In genomic region chr2:30095882-30096527, GRCm38 (mm10) we compare ENCODE assay signal across 9 mouse cellular contexts. TPM values are rescaled to one million over a fixed set of nuclear protein-coding genes. Genes with fewer than 3 reads are reported as not detected.
DNase-seq lines count a peak whose midpoint lies in the region; ATAC-seq and TF ChIP-seq lines count a peak whose summit lies in the region.
"Had no signal": no experiment of that assay in that cellular context is flagged by ENCODE, and none has a peak within 500 bp of the region (broad histone marks: within the 10 kb centered on the region; RNA-seq: fewer than 3 reads in every experiment).

No protein-coding gene starts in this region.

- H3K27me3 ChIP-seq in intestine, embryonic 14.5 days (replicated peaks; ENCODE audit: control insufficient read depth, insufficient read depth, low read length): no peaks in the 10 kb centered on the region
- no peaks in the 10 kb centered on the region for H3K27me3 ChIP-seq in intestine, embryonic 15.5 days (replicated peaks)
- H3K27me3 ChIP-seq in MEL (ENCODE audit: control insufficient read depth in 1 of 2, insufficient read depth in 2 of 2, low read length in 2 of 2): no peaks in the 10 kb centered on the region
- H3K27me3 ChIP-seq in embryonic facial prominence, embryonic 10.5 days (replicated peaks; ENCODE audit: low read depth, poor library complexity, severe bottlenecking): no peaks in the 10 kb centered on the region
- no peaks in the 10 kb centered on the region for H3K27me3 ChIP-seq in limb, embryonic 14.5 days (ENCODE audit: control insufficient read depth, insufficient read depth, low read length)
- no peaks in the 10 kb centered on the region for H3K27me3 ChIP-seq in small intestine, adult 2 months (ENCODE audit: control insufficient read depth, insufficient read depth, low read length)

- H3K36me3 ChIP-seq in intestine, embryonic 14.5 days (ENCODE audit: control insufficient read depth, insufficient read depth, low read length): peaks cover 31% of the 10 kb centered on the region
- H3K36me3 ChIP-seq in intestine, embryonic 15.5 days: 0 out of 2 replicates have a peak, but pooled peaks cover 12% of the 10 kb centered on the region
- H3K36me3 ChIP-seq in MEL (ENCODE audit: control insufficient read depth in 1 of 2, insufficient read depth in 2 of 2, low read length in 2 of 2): peaks cover 0 to 6% of the 10 kb centered on the region in 2 experiments; a peak in 1 of 4 replicates
- H3K36me3 ChIP-seq in embryonic facial prominence, embryonic 10.5 days (replicated peaks): peaks cover 58% of the 10 kb centered on the region
- peaks cover 46% of the 10 kb centered on the region for H3K36me3 ChIP-seq in limb, embryonic 14.5 days (ENCODE audit: control insufficient read depth, insufficient read depth, low read length)
- peaks cover 11% of the 10 kb centered on the region for H3K36me3 ChIP-seq in small intestine, adult 2 months (ENCODE audit: control insufficient read depth, insufficient read depth, low read length)

- H3K4me1 ChIP-seq in intestine, embryonic 14.5 days (replicated peaks; ENCODE audit: control insufficient read depth, insufficient read depth, low read length): peaks cover 8% of the 10 kb centered on the region
- H3K4me1 ChIP-seq in intestine, embryonic 15.5 days (replicated peaks): peaks cover 9% of the 10 kb centered on the region; the same call in 1 of the 2 replicates
- peaks cover 0 to 16% of the 10 kb centered on the region in 2 experiments; a peak in 2 of 4 replicates for H3K4me1 ChIP-seq in MEL (ENCODE audit: control insufficient read depth in 1 of 2, insufficient read depth in 2 of 2, low read length in 2 of 2)
- peaks cover 35% of the 10 kb centered on the region for H3K4me1 ChIP-seq in embryonic facial prominence, embryonic 10.5 days
- H3K4me1 ChIP-seq in limb, embryonic 14.5 days (ENCODE audit: control insufficient read depth, insufficient read depth, low read length): peaks cover 5% of the 10 kb centered on the region; the same call in 1 of the 2 replicates
- H3K4me1 ChIP-seq in small intestine, adult 2 months (ENCODE audit: control insufficient read depth, insufficient read depth, insufficient read length, low read length): peaks cover 5% of the 10 kb centered on the region; the same call in 1 of the 2 replicates

- 64% methylated on average over 2 of the region's 2 CpGs for WGBS in intestine, embryonic 14.5 days
- 83% methylated on average over 2 of the region's 2 CpGs for WGBS in intestine, embryonic 15.5 days
- 80% methylated on average over 2 of the region's 2 CpGs for WGBS in embryonic facial prominence, embryonic 10.5 days
- 83% methylated on average over 2 of the region's 2 CpGs for WGBS in limb, embryonic 14.5 days
- 66% methylated on average over 2 of the region's 2 CpGs for WGBS in small intestine, adult 2 months

- H3K9ac ChIP-seq in intestine, embryonic 14.5 days (ENCODE audit: low read length): no peak overlapping the region
- H3K9ac ChIP-seq in intestine, embryonic 15.5 days: no peak overlapping the region
- no peak overlapping the region for H3K9ac ChIP-seq in MEL (ENCODE audit: control insufficient read depth, low read depth, low read length, poor library complexity, severe bottlenecking)
- no peak overlapping the region for H3K9ac ChIP-seq in limb, embryonic 14.5 days (ENCODE audit: low read depth, low read length, severe bottlenecking)

- no peaks in the 10 kb centered on the region for H3K9me3 ChIP-seq in intestine, embryonic 14.5 days (ENCODE audit: control insufficient read depth, low read length)
- no peaks in the 10 kb centered on the region for H3K9me3 ChIP-seq in intestine, embryonic 15.5 days
- H3K9me3 ChIP-seq in MEL (replicated peaks; ENCODE audit: insufficient read depth, low read length): no peaks in the 10 kb centered on the region
- H3K9me3 ChIP-seq in embryonic facial prominence, embryonic 10.5 days: no peaks in the 10 kb centered on the region
- H3K9me3 ChIP-seq in limb, embryonic 14.5 days (ENCODE audit: control insufficient read depth, low read length): no peaks in the 10 kb centered on the region

- H3K27ac ChIP-seq in intestine, embryonic 14.5 days (ENCODE audit: low read depth): no peak overlapping the region
- H3K27ac ChIP-seq in intestine, embryonic 15.5 days: no peak overlapping the region
- no peak overlapping the region for H3K27ac ChIP-seq in MEL (ENCODE audit: control insufficient read depth, low read depth, low read length)
- H3K27ac ChIP-seq in embryonic facial prominence, embryonic 10.5 days (replicated peaks): no peak overlapping the region
- no peak overlapping the region for H3K27ac ChIP-seq in limb, embryonic 14.5 days (replicated peaks; ENCODE audit: low read depth, low read length)
- H3K27ac ChIP-seq in small intestine, adult 2 months (ENCODE audit: insufficient read depth, low read depth, low read length): no peak overlapping the region

- peak; percentile 63 for DNase-seq in intestine, embryonic 14.5 days (ENCODE audit: low spot score)
- DNase-seq in A20 (ENCODE audit: low read depth, low spot score) (peak; percentile 73), MEL (ENCODE audit: low read depth, low spot score) (peak; percentile 76)
- DNase-seq in embryonic facial prominence, embryonic 10.5 days (ENCODE audit: low spot score): peak; percentile 64
- peak; percentile 42 for DNase-seq in limb, embryonic 14.5 days (ENCODE audit: low spot score)
- DNase-seq in left cerebral cortex, adult 18-20 months (ENCODE audit: low spot score in 2 of 2): no peak

- H3K79me2 ChIP-seq in MEL (ENCODE audit: control insufficient read depth, insufficient read depth, low read length, poor library complexity): peaks cover 20% of the 10 kb centered on the region

- peak; percentile 72 for TF ChIP-seq RAD21 in MEL (IDR thresholded peaks at IDR 0.05; ENCODE audit: low read depth, low read length)

- TF ChIP-seq EP300 in MEL (IDR thresholded peaks at IDR 0.05; ENCODE audit: low read depth in 1 of 2, low read length in 2 of 2): no peak

- TF ChIP-seq POLR2A in MEL (IDR thresholded peaks at IDR 0.05; ENCODE audit: control insufficient read depth in 1 of 2, insufficient read depth in 1 of 2, low read depth in 1 of 2, low read length in 2 of 2, poor library complexity in 1 of 2): peak in 1 of 2 experiments; percentile 46; a peak in 2 of 4 replicates
- no peak for TF ChIP-seq POLR2A in limb, embryonic 14.5 days (IDR thresholded peaks at IDR 0.05; ENCODE audit: borderline replicate concordance, extremely low read depth, insufficient read depth, insufficient read length)
- no peak for TF ChIP-seq POLR2A in small intestine, adult 2 months (IDR thresholded peaks at IDR 0.05; ENCODE audit: low read depth, low read length)

- TF ChIP-seq CTCF in MEL (IDR thresholded peaks at IDR 0.05 in 2 of 3, conservative IDR thresholded peaks at IDR 0.05 in 1 of 3; ENCODE audit: control insufficient read depth in 1 of 3, insufficient read depth in 1 of 3, low read depth in 2 of 3, low read length in 3 of 3, poor library complexity in 1 of 3, severe bottlenecking in 1 of 3): peak; percentile 64 to 79 (median 74)
- TF ChIP-seq CTCF in small intestine, adult 2 months (IDR thresholded peaks at IDR 0.05; ENCODE audit: extremely low read depth, insufficient read length, insufficient replicate concordance, low read depth, low read length): peak; percentile 58; the same call in 1 of the 2 replicates

- H3K4me2 ChIP-seq in intestine, embryonic 14.5 days (ENCODE audit: low read length): no peak overlapping the region
- H3K4me2 ChIP-seq in intestine, embryonic 15.5 days (replicated peaks): no peak overlapping the region
- H3K4me2 ChIP-seq in limb, embryonic 14.5 days (replicated peaks; ENCODE audit: low read depth, low read length, severe bottlenecking): no peak overlapping the region

- H3K4me3 ChIP-seq in intestine, embryonic 14.5 days (ENCODE audit: low read depth, low read length): no peak overlapping the region
- H3K4me3 ChIP-seq in intestine, embryonic 15.5 days (replicated peaks): no peak overlapping the region
- H3K4me3 ChIP-seq in MEL (ENCODE audit: control insufficient read depth in 1 of 2, insufficient read depth in 1 of 2, low read depth in 2 of 2, low read length in 2 of 2): no peak overlapping the region
- H3K4me3 ChIP-seq in embryonic facial prominence, embryonic 10.5 days: no peak overlapping the region
- H3K4me3 ChIP-seq in limb, embryonic 14.5 days (replicated peaks; ENCODE audit: low read length): no peak overlapping the region
- no peak overlapping the region for H3K4me3 ChIP-seq in small intestine, adult 2 months (ENCODE audit: low read depth, low read length)
- H3K4me3 ChIP-seq: erythroblast, embryonic 14.5 days had no signal

- no peak for ATAC-seq in intestine, embryonic 14.5 days (replicated peaks; ENCODE audit: low FRiP score, low TSS enrichment, low read depth)
- ATAC-seq in intestine, embryonic 15.5 days: no peak
- no peak for ATAC-seq in limb, embryonic 14.5 days (ENCODE audit: low FRiP score, low read depth)

RNA-seq across cellular contexts. Expression of gene Zdhhc12, which starts 2.6 kb away (rescaled TPM):
- 60.2 and 60.3 TPM in 2 replicates for polyA plus RNA-seq in intestine, embryonic 14.5 days (2014; fragmentation: Nextera tagmentation; extraction: Ambion mirVana)
- polyA plus RNA-seq in intestine, embryonic 15.5 days (2015; fragmentation: Nextera tagmentation; extraction: Ambion mirVana): 59.8 and 70.4 TPM in 2 replicates
- 22.6 and 25.1 TPM in 2 replicates for total RNA-seq in MEL (2012; rRNA removed)
- polyA plus RNA-seq in MEL (2012; ENCODE audit: insufficient read depth in 1 of 2, insufficient read length in 2 of 2, low read depth in 1 of 2, low replicate concordance in 2 of 2, missing spikeins in 1 of 2): 10 to 100 TPM in 1 of 2 experiments, not detected in 1; 42.1 TPM
- polyA plus RNA-seq in embryonic facial prominence, embryonic 10.5 days (2016; fragmentation: Nextera tagmentation; extraction: Ambion mirVana): 35.2 and 37.7 TPM in 2 replicates
- polyA plus RNA-seq in limb, embryonic 14.5 days (2012; rRNA removed): 53.2 and 68.8 TPM in 2 replicates
- 21.9 and 23.2 TPM in 2 replicates for polyA plus RNA-seq in limb, embryonic 14.5 days (2014; fragmentation: Nextera tagmentation; extraction: Ambion mirVana)
- polyA plus RNA-seq in small intestine, adult 2 months (2012; rRNA removed): 81.4 and 175 TPM in 2 replicates
- 1 to 10 TPM; 6.1 to 6.7 TPM for total RNA-seq in left cerebral cortex, adult 18-20 months (2021)

RNA-seq across cellular contexts. Expression of gene Pkn3, which starts 18.5 kb away (rescaled TPM):
- 8.2 and 9.9 TPM in 2 replicates for polyA plus RNA-seq in intestine, embryonic 14.5 days (2014; fragmentation: Nextera tagmentation; extraction: Ambion mirVana)
- 10.6 and 11.1 TPM in 2 replicates for polyA plus RNA-seq in intestine, embryonic 15.5 days (2015; fragmentation: Nextera tagmentation; extraction: Ambion mirVana)
- total RNA-seq in MEL (2012; rRNA removed): 2.0 and 2.9 TPM in 2 replicates
- 1 to 10 TPM in 1 of 2 experiments, not detected in 1; 5.8 TPM for polyA plus RNA-seq in MEL (2012; ENCODE audit: insufficient read depth in 1 of 2, insufficient read length in 2 of 2, low read depth in 1 of 2, low replicate concordance in 2 of 2, missing spikeins in 1 of 2)
- polyA plus RNA-seq in embryonic facial prominence, embryonic 10.5 days (2016; fragmentation: Nextera tagmentation; extraction: Ambion mirVana): 12.7 and 13.9 TPM in 2 replicates
- polyA plus RNA-seq in limb, embryonic 14.5 days (2012; rRNA removed): 24.8 and 26.9 TPM in 2 replicates
- polyA plus RNA-seq in limb, embryonic 14.5 days (2014; fragmentation: Nextera tagmentation; extraction: Ambion mirVana): 5.9 and 6.4 TPM in 2 replicates
- polyA plus RNA-seq in small intestine, adult 2 months (2012; rRNA removed): 4.9 and 7.8 TPM in 2 replicates
- 1 to 10 TPM; 3.8 TPM for total RNA-seq in left cerebral cortex, adult 18-20 months (2021)

RNA-seq across cellular contexts. Expression of gene Zer1, which starts 28.4 kb away (rescaled TPM):
- 9.1 and 9.5 TPM in 2 replicates for polyA plus RNA-seq in intestine, embryonic 14.5 days (2014; fragmentation: Nextera tagmentation; extraction: Ambion mirVana)
- 5.0 and 5.6 TPM in 2 replicates for polyA plus RNA-seq in intestine, embryonic 15.5 days (2015; fragmentation: Nextera tagmentation; extraction: Ambion mirVana)
- 3.9 and 4.3 TPM in 2 replicates for total RNA-seq in MEL (2012; rRNA removed)
- 10 to 100 TPM in 1 of 2 experiments, not detected in 1; 14.0 TPM for polyA plus RNA-seq in MEL (2012; ENCODE audit: insufficient read depth in 1 of 2, insufficient read length in 2 of 2, low read depth in 1 of 2, low replicate concordance in 2 of 2, missing spikeins in 1 of 2)
- polyA plus RNA-seq in embryonic facial prominence, embryonic 10.5 days (2016; fragmentation: Nextera tagmentation; extraction: Ambion mirVana): 7.1 and 7.4 TPM in 2 replicates
- 60.3 and 79.9 TPM in 2 replicates for polyA plus RNA-seq in limb, embryonic 14.5 days (2012; rRNA removed)
- polyA plus RNA-seq in limb, embryonic 14.5 days (2014; fragmentation: Nextera tagmentation; extraction: Ambion mirVana): 9.7 and 11.0 TPM in 2 replicates
- 21.1 and 39.1 TPM in 2 replicates for polyA plus RNA-seq in small intestine, adult 2 months (2012; rRNA removed)
- total RNA-seq in left cerebral cortex, adult 18-20 months (2021): 100 to 1,000 TPM; 146 to 156 TPM

RNA-seq across cellular contexts. Expression of gene Tbc1d13, which starts 37.5 kb away (rescaled TPM):
- polyA plus RNA-seq in intestine, embryonic 14.5 days (2014; fragmentation: Nextera tagmentation; extraction: Ambion mirVana): 8.9 and 10.5 TPM in 2 replicates
- polyA plus RNA-seq in intestine, embryonic 15.5 days (2015; fragmentation: Nextera tagmentation; extraction: Ambion mirVana): 7.8 and 8.2 TPM in 2 replicates
- total RNA-seq in MEL (2012; rRNA removed): 49.1 and 62.4 TPM in 2 replicates
- 10 to 100 TPM in 1 of 2 experiments, not detected in 1; 78.5 TPM for polyA plus RNA-seq in MEL (2012; ENCODE audit: insufficient read depth in 1 of 2, insufficient read length in 2 of 2, low read depth in 1 of 2, low replicate concordance in 2 of 2, missing spikeins in 1 of 2)
- polyA plus RNA-seq in embryonic facial prominence, embryonic 10.5 days (2016; fragmentation: Nextera tagmentation; extraction: Ambion mirVana): 8.1 and 8.2 TPM in 2 replicates
- 49.9 and 62.9 TPM in 2 replicates for polyA plus RNA-seq in limb, embryonic 14.5 days (2012; rRNA removed)
- 10.4 and 10.7 TPM in 2 replicates for polyA plus RNA-seq in limb, embryonic 14.5 days (2014; fragmentation: Nextera tagmentation; extraction: Ambion mirVana)
- 48.5 and 85.7 TPM in 2 replicates for polyA plus RNA-seq in small intestine, adult 2 months (2012; rRNA removed)
- total RNA-seq in left cerebral cortex, adult 18-20 months (2021): 10 to 100 TPM; 43.7 to 50.5 TPM

RNA-seq across cellular contexts. Expression of gene Set, which starts 38.8 kb away (rescaled TPM):
- polyA plus RNA-seq in intestine, embryonic 14.5 days (2014; fragmentation: Nextera tagmentation; extraction: Ambion mirVana): 557 and 562 TPM in 2 replicates
- polyA plus RNA-seq in intestine, embryonic 15.5 days (2015; fragmentation: Nextera tagmentation; extraction: Ambion mirVana): 437 and 494 TPM in 2 replicates
- total RNA-seq in MEL (2012; rRNA removed): 580 and 633 TPM in 2 replicates
- polyA plus RNA-seq in MEL (2012; ENCODE audit: insufficient read depth in 1 of 2, insufficient read length in 2 of 2, low read depth in 1 of 2, low replicate concordance in 2 of 2, missing spikeins in 1 of 2): 100 to 1,000 TPM; 250 to 973 TPM
- 870 and 873 TPM in 2 replicates for polyA plus RNA-seq in embryonic facial prominence, embryonic 10.5 days (2016; fragmentation: Nextera tagmentation; extraction: Ambion mirVana)
- polyA plus RNA-seq in limb, embryonic 14.5 days (2012; rRNA removed): 178 and 295 TPM in 2 replicates
- 426 and 451 TPM in 2 replicates for polyA plus RNA-seq in limb, embryonic 14.5 days (2014; fragmentation: Nextera tagmentation; extraction: Ambion mirVana)
- polyA plus RNA-seq in small intestine, adult 2 months (2012; rRNA removed): 19.2 and 40.4 TPM in 2 replicates
- 100 to 1,000 TPM; 191 to 199 TPM for total RNA-seq in left cerebral cortex, adult 18-20 months (2021)

Comparison
In these comparisons a context has a peak if more than half of its experiments do, and no peak if none do; other contexts are left out.
1. DNase-seq: peak in intestine, embryonic 14.5 days (single experiment), A20 (single experiment), MEL (single experiment), embryonic facial prominence, embryonic 10.5 days (single experiment) and limb, embryonic 14.5 days (single experiment); none in left cerebral cortex, adult 18-20 months (0 of 2).